ENCODE assay signal across 24 mouse cellular contexts in genomic region chr16:6585204-6585603, GRCm38 (mm10).
"Had no signal": no experiment of that assay in that cellular context is flagged by ENCODE, and none has a peak within 500 bp of the region (broad histone marks: within the 10 kb centered on the region; RNA-seq: fewer than 3 reads in every experiment).

No protein-coding gene starts in this region.

- DNase-seq: gastrocnemius, adult 2 months; gastrocnemius, postnatal 10 days; gastrocnemius, postnatal 25 days; heart, adult 18-20 months; heart, postnatal 10 days; heart, postnatal 4 days; kidney, adult 11 months; kidney, adult 8-10 months; kidney, postnatal 10 days; kidney, postnatal 25 days; kidney, postnatal 4 days; liver had no signal

- H3K27ac ChIP-seq: gastrocnemius, adult 2 months; heart, embryonic 10.5 days; hindbrain, embryonic 10.5 days; hindbrain, embryonic 12.5 days; hindbrain, embryonic 14.5 days; layer of hippocampus, adult 2 months; left cerebral cortex, adult 2 months; limb, embryonic 10.5 days; limb, embryonic 12.5 days had no signal

- H3K4me3 ChIP-seq: gastrocnemius, adult 2 months; heart, embryonic 10.5 days; heart, embryonic 12.5 days; hindbrain, embryonic 10.5 days; hindbrain, embryonic 12.5 days; layer of hippocampus, adult 2 months; left cerebral cortex, adult 2 months; limb, embryonic 10.5 days; limb, embryonic 12.5 days had no signal

- H3K9ac ChIP-seq: heart, embryonic 12.5 days; hindbrain, embryonic 12.5 days; hindbrain, embryonic 14.5 days; limb, embryonic 12.5 days had no signal

- ATAC-seq: hindbrain, embryonic 16.5 days; inflammation-experienced regulatory T-cells, adult 6 months had no signal

- H3K9me3 ChIP-seq: heart, embryonic 10.5 days; heart, embryonic 12.5 days; hindbrain, embryonic 10.5 days; hindbrain, embryonic 12.5 days; limb, embryonic 10.5 days; limb, embryonic 12.5 days had no signal

- H3K4me1 ChIP-seq: heart, embryonic 10.5 days; heart, embryonic 12.5 days; hindbrain, embryonic 10.5 days; hindbrain, embryonic 12.5 days; limb, embryonic 10.5 days; limb, embryonic 12.5 days had no signal

- H3K27me3 ChIP-seq: heart, embryonic 12.5 days; hindbrain, embryonic 12.5 days; limb, embryonic 12.5 days had no signal

- H3K36me3 ChIP-seq: heart, embryonic 10.5 days; heart, embryonic 12.5 days; hindbrain, embryonic 10.5 days; hindbrain, embryonic 12.5 days; limb, embryonic 10.5 days; limb, embryonic 12.5 days had no signal

- H3K4me2 ChIP-seq: heart, embryonic 12.5 days; hindbrain, embryonic 12.5 days; hindbrain, embryonic 14.5 days; limb, embryonic 12.5 days; liver, embryonic 11.5 days had no signal
